Mouse (Mus musculus) ES-Bruce4 (cell line): ENCODE results near the gene Hrk. TPM values are rescaled to one million over a fixed set of nuclear protein-coding genes. Genes with fewer than 3 reads are reported as not detected.

ENCODE experiments used
- H3K27ac ChIP-seq: 2 replicates; pipeline ENCODE4 v1.5.1; 2012; ENCODE audit warnings: low read length, inconsistent platforms; ENCODE audit not compliant: insufficient read depth
- H3K27me3 ChIP-seq: 2 replicates; pipeline ENCODE4 v1.6.1; 2012; ENCODE audit warnings: mild to moderate bottlenecking, low read length, inconsistent platforms; ENCODE audit not compliant: control insufficient read depth, poor library complexity, insufficient read depth, severe bottlenecking
- H3K36me3 ChIP-seq: 2 replicates; pipeline ENCODE4 v1.6.1; 2012; ENCODE audit warnings: inconsistent platforms, mild to moderate bottlenecking, low read length, moderate library complexity; ENCODE audit not compliant: control insufficient read depth, poor library complexity, insufficient read depth, severe bottlenecking
- H3K4me1 ChIP-seq: one replicate; pipeline ENCODE4 v1.8.1; 2011; ENCODE audit warnings: low read length; ENCODE audit not compliant: control insufficient read depth, insufficient read depth
- H3K4me3 ChIP-seq: 2 replicates; pipeline ENCODE4 v1.5.1; 2011; ENCODE audit warnings: low read depth, mild to moderate bottlenecking, low read length
- H3K9ac ChIP-seq: 2 replicates; pipeline ENCODE4 v1.6.1; 2012; ENCODE audit warnings: low read depth, mild to moderate bottlenecking, inconsistent platforms; ENCODE audit not compliant: poor library complexity, severe bottlenecking
- H3K9me3 ChIP-seq: replicated peaks from 2 replicates; pipeline ENCODE4 v1.6.1; 2012; ENCODE audit warnings: mild to moderate bottlenecking, low read length, inconsistent platforms; ENCODE audit not compliant: control insufficient read depth, poor library complexity, insufficient read depth, severe bottlenecking
- CTCF ChIP-seq: IDR thresholded peaks from one replicate; pipeline ENCODE4 v1.8.1; 2011; ENCODE audit warnings: low read depth, low read length
- EP300 ChIP-seq: IDR thresholded peaks from 2 replicates; pipeline ENCODE4 v1.6.1; 2011; ENCODE audit warnings: low read depth, low read length; ENCODE audit not compliant: insufficient read depth
- POLR2A ChIP-seq: IDR thresholded peaks from one replicate; pipeline ENCODE4 v1.8.1; 2011; ENCODE audit warnings: low read length; ENCODE audit not compliant: insufficient read depth
- polyA plus RNA-seq: library from polyadenylated mRNA; stranded (reverse); fragments of >200 nt; gene quantifications from 2 replicates; pipeline ENCODE4 v1.2.4, GENCODE M21; 2011; ENCODE audit warnings: low read depth; ENCODE audit not compliant: missing spikeins, insufficient read depth, insufficient read length

Hrk gene
- polyA plus RNA-seq, 1 experiment: 1.3 TPM

- TF ChIP-seq CTCF: no peak
- Histone ChIP-seq H3K27me3 (no peaks in the 10 kb centered on the region), H3K4me1 (no peaks in the 10 kb centered on the region), H3K27ac (no peak overlapping the region), H3K36me3 (peaks cover 3% of the 10 kb centered on the region; the same call in 1 of the 2 replicates), H3K9me3 (no peaks in the 10 kb centered on the region), H3K9ac (no peak overlapping the region), H3K4me3 (no peak overlapping the region)
Observed at GRCm38 (mm10) chr5:118126671-118127070, 37.8 kb upstream of the Hrk start.

GRCm38 (mm10) chr5:118128208-118128607 is 36.2 kb upstream of the Hrk start:
- Histone ChIP-seq H3K9me3 (no peaks in the 10 kb centered on the region), H3K27ac (no peak overlapping the region), H3K4me3 (no peak overlapping the region), H3K27me3 (no peaks in the 10 kb centered on the region), H3K9ac (no peak overlapping the region), H3K4me1 (no peaks in the 10 kb centered on the region), H3K36me3 (peaks cover 3% of the 10 kb centered on the region; the same call in 1 of the 2 replicates)
- TF ChIP-seq POLR2A (no peak), EP300 (no peak), CTCF (no peak)

DNA sequence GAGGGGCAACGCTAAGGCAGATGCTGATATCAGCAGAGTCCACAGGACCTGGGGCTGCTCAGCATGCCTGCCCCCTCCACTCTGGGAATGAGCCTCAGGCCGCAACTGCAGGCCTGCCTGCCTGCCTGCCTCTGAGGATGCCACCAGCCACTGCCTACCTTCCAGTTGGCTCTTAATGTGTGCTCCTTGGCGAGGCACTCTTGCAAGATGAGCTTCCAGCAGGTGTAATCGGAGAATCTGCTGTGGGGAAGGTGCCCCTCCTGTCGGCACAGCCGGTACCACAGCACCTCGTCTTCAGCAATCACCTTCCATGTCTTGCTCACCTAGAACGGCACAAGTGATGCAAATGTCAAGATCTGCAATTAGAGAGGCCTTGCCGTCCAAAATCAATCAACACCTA is 35.8 kb upstream of the Hrk start:
- no peaks in the 10 kb centered on the region for H3K9me3 ChIP-seq
- peaks cover 3% of the 10 kb centered on the region; the same call in 1 of the 2 replicates for H3K36me3 ChIP-seq
- no peak overlapping the region for H3K4me3 ChIP-seq
- no peak overlapping the region for H3K9ac ChIP-seq
- TF ChIP-seq POLR2A: no peak
- no peak for TF ChIP-seq CTCF
- no peak for TF ChIP-seq EP300
- H3K4me1 ChIP-seq: no peaks in the 10 kb centered on the region
- no peak overlapping the region for H3K27ac ChIP-seq
- H3K27me3 ChIP-seq: no peaks in the 10 kb centered on the region

- Histone ChIP-seq H3K4me3 (no peak overlapping the region), H3K36me3 (no peaks in the 10 kb centered on the region), H3K9ac (no peak overlapping the region), H3K27me3 (no peaks in the 10 kb centered on the region), H3K27ac (no peak overlapping the region), H3K9me3 (no peaks in the 10 kb centered on the region), H3K4me1 (no peaks in the 10 kb centered on the region)
- TF ChIP-seq CTCF (no peak), POLR2A (no peak), EP300 (no peak)
Observed at GRCm38 (mm10) chr5:118136391-118136790, 28.1 kb upstream of the Hrk start.

GRCm38 (mm10) chr5:118139630-118140029 is 24.8 kb upstream of the Hrk start:
- Histone ChIP-seq H3K4me1 (no peaks in the 10 kb centered on the region), H3K9me3 (no peaks in the 10 kb centered on the region), H3K27ac (no peak overlapping the region), H3K4me3 (no peak overlapping the region), H3K27me3 (no peaks in the 10 kb centered on the region), H3K36me3 (peaks cover 5% of the 10 kb centered on the region; the same call in 1 of the 2 replicates), H3K9ac (no peak overlapping the region)
- TF ChIP-seq CTCF (no peak), POLR2A (no peak), EP300 (no peak)

- Histone ChIP-seq H3K9ac (no peak overlapping the region), H3K27ac (no peak overlapping the region), H3K4me1 (no peaks in the 10 kb centered on the region), H3K36me3 (peaks cover 5% of the 10 kb centered on the region; the same call in 1 of the 2 replicates), H3K9me3 (no peaks in the 10 kb centered on the region), H3K27me3 (no peaks in the 10 kb centered on the region), H3K4me3 (no peak overlapping the region)
- TF ChIP-seq CTCF: no peak
Observed at GRCm38 (mm10) chr5:118142471-118142870, 22.0 kb upstream of the Hrk start.
